Mouse (Mus musculus) cerebellum, adult 8-10 months (tissue): ENCODE results near the gene Mrpl44.
A peak's percentile ranks its signal among the peaks of the same experiment; 100 is the strongest.

ENCODE experiments used
- DNase-seq: peaks from one replicate; pipeline ENCODE4 v3.0.0; 2022

Mrpl44 gene

DNA sequence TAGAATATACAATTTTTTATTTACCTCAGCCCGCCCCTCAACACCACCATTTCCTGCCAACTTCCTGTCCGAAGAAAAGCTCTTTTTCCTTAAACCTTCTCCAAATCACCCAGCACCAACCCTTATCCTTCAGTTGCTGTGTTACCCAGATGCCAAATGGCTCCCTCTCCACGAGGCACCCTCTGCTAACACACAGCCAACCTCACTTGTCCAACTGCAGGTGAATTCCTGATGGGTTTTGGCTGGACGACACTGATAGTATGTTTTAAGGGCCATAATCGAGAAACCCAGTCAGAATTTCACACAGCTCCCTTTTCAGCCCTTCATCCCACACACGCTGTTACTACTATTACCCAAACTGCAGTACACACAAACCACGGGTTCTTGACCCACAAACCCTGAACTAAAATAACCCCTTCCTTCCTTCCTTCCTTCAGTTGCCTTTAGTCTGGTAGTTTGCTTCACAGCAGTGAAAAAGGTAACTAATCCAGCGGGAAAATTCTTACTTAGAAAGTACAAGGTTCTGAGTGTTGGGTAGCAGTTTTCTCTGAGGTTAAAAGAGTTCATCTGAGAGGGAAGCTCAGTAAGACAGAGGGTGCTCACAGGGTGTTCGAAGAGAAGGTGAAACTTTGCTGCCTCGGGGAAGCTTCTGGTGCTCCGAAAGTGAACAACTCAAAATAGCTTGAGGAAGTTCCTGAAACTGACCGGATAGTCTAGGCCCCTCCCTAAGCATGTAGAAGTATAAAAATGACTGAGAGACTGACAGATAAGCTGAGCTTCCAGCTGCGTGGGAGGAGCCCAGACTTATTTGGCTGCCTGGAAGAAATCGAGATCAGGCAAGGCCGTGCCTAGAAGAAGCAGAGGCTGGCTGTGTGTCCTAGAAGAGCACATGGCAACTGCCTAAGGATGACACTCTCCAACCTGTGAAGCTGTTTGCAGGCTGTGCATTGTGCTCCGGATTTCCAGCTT, 13.3 kb upstream of the Mrpl44 start:
- DNase-seq, result peak; percentile 15

- DNase-seq, result no peak
Observed at GRCm38 (mm10) chr1:79764031-79764430, 11.8 kb upstream of the Mrpl44 start.

DNA sequence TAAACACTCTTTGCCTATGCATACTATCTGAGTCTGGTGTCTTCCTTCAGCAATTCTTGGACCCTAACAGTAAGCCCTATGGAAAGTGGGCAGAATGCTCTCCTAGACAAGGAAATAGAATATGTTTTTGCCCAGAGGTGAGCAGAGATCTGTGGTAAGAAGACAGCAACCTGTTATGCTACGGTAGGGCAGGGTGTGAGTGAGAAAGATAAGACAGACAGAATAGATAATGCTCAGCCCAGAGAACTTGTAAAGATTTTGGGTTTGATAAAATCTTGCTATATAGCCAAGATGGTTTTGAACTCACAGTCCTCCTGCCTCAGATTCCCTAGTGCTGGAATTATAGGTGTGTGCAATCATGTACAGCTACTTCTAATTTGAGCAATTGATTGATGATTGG, 11.3 kb upstream of the Mrpl44 start:
- no peak for DNase-seq

- no peak for DNase-seq
Observed at GRCm38 (mm10) chr1:79768231-79768630, 7.6 kb upstream of the Mrpl44 start.

DNA sequence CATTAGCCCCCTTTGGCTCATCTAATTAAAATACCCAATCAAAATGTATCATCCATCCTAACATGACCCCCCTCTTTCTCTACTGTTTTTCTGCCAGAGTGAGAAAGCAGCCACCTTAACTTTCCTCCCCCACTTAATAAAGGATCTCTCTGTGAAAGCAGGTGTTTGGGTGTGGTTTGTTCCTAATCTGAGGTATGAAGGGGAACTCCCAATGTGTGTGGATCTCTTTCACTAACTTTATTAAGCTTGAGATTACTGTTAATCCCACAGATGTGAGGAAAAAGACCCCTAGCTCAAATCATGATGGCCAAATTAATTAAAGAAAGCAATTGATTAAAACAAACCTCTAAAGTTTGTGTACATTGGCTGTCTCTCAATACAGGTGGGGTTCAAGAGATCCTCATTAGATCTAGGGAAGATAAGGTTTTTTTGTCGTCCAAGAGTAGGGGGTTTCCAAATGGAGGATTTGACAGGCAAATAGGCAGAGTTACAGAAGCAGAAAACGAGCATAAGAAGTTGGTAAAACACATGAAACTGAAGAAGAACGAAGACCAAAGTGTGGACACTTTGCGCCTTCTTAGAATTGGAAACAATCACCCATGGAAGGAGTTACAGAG, 1.5 kb upstream of the Mrpl44 start:
- DNase-seq, result no peak

GRCm38 (mm10) chr1:79778011-79778410, 2.2 kb downstream of the Mrpl44 start:
- DNase-seq, result no peak

- DNase-seq, result no peak
Observed at GRCm38 (mm10) chr1:79782433-79782832, 6.6 kb downstream of the Mrpl44 start.

DNA sequence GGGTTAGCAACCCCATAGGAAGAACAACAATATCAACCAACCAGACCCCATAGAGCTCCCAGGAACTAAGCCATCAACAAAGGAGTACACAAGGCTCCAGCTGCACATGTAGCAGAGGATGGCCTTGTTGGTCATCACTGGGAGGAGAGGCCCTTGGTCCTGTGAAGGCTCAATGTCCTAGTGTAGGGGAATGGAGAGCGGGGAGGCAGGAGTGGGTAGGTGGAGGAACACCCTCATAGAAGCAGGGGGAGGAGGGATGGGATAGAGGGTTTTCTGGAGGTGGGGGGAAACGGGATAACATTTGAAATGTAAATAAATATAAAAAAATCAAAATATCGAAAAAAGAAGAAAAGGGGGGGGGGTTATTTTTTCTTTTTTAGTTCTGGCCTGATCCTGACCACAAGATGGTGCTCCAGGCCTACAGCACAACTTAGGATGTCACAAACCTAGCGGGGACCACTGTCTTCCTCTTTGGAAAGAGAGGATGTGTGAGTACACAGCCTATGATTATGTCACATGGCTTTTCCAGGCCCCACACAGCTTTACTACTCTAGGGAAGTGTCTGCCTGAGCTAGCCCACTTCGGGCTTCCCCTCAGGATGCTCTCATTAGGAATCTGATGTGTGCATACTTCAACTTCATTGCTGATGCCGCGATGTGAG, 10.6 kb downstream of the Mrpl44 start:
- DNase-seq, result no peak

DNA sequence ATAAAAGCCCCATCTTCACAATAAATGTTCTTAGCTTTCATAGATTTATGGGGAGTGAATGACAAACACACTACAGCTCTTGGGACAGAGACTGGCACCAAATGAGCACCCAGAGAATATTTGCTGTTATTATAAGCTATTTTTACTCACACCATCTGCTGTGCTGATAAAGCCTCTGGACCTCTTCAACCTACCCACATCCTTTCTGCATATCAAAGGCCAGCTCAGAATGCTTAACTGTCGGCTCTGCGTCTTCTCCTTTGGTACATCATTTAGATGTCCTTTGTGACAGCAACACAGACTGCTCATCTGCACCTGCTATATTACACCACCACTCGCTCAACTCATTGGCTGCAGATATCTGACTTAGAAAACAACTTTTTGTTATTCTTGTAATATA, 21.3 kb downstream of the Mrpl44 start:
- DNase-seq, result no peak

- no peak for DNase-seq
Observed at GRCm38 (mm10) chr1:79802858-79803427, 27.1 kb downstream of the Mrpl44 start.

- DNase-seq, result no peak
Observed at GRCm38 (mm10) chr1:79803614-79804013, 27.8 kb downstream of the Mrpl44 start.

GRCm38 (mm10) chr1:79806865-79807264, 31.0 kb downstream of the Mrpl44 start:
- DNase-seq, result no peak

- DNase-seq, result no peak
Observed at GRCm38 (mm10) chr1:79809447-79809846, 33.6 kb downstream of the Mrpl44 start.

DNA sequence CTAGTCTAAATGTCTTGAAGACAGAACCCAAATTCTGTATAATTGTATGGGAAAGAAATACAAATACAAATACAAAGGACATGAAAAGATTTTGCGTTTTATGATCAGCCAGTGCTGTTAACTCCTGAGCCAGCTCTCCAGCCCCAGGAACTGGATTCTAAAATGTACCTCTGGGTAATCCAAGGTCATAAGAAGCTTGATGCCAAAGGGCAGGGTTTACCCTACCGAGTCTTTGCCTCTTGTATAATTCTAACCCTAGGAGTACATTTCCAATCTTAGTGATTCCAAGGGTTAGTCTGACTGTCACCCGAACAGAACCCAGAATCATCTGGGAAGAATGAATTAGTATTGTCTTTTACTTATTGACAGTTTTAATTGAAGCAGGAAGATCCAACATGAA, 39.6 kb downstream of the Mrpl44 start:
- no peak for DNase-seq

DNA sequence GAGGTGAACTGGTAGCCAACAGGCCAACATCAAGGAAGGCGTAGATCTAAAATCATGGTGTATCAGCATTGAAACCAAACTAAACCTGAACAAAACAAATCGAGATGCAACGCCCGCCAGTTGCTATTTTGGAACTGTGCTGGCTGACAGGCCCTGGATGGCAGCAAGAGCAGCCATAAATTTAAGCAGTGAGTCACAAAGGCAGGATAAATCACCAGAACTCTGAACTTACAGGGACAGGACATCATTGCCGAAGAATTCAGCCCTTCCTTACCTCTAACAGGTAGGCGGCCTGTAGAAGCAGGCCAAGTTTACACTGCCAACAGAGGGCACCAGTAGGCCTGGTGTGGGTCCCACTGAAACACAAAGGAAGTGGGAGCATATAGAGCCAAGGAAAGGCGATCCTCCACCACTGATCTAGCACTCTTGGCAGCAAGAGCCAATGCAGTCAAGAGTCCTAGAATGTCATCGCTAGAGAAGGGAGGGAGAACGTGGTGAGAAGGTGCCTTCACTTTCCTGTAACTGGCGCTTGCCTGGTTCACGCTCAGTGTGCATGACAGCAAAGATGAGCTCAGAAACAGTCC, 43.6 kb downstream of the Mrpl44 start:
- DNase-seq, result no peak

- DNase-seq, result peak; percentile 9
Observed at GRCm38 (mm10) chr1:79822806-79823525, 47.1 kb downstream of the Mrpl44 start.

- no peak for DNase-seq
Observed at GRCm38 (mm10) chr1:79823951-79824633, 48.3 kb downstream of the Mrpl44 start.
